Mouse (Mus musculus) hindbrain, embryonic 10.5 days (tissue): ENCODE results near the gene Arhgap19. TPM values are rescaled to one million over a fixed set of nuclear protein-coding genes. Genes with fewer than 3 reads are reported as not detected.

Experiments used
- polyA plus RNA-seq: library from polyadenylated mRNA; unstranded; fragments of >200 nt; fragmentation: Nextera tagmentation; extraction: Ambion mirVana; gene quantifications from 2 replicates; pipeline ENCODE4 v1.2.1, GENCODE M21; 2016

The Arhgap19 gene
- polyA plus RNA-seq, 1 experiment from 2014 or later: 27.9 TPM

Other genes with a start within 250 kb of the Arhgap19 start
- 3.0 and 3.3 TPM in 2 replicates for gene Gm340, start 219.7 kb downstream of the Arhgap19 start, polyA plus RNA-seq
- gene Slit1, start 58.4 kb downstream of the Arhgap19 start, polyA plus RNA-seq: 13.9 and 18.0 TPM in 2 replicates
- gene Frat1, start 27.9 kb upstream of the Arhgap19 start, polyA plus RNA-seq: 10.8 and 13.4 TPM in 2 replicates
- 5.4 and 6.7 TPM in 2 replicates for gene Frat2, start 46.1 kb upstream of the Arhgap19 start, polyA plus RNA-seq
- gene Rrp12, start 94.1 kb upstream of the Arhgap19 start, polyA plus RNA-seq: 27.3 and 34.1 TPM in 2 replicates
- gene Pgam1, start 109.9 kb upstream of the Arhgap19 start, polyA plus RNA-seq: 900 and 1,138 TPM in 2 replicates
- 75.5 and 92.1 TPM in 2 replicates for gene Exosc1, start 131.4 kb upstream of the Arhgap19 start, polyA plus RNA-seq
- gene Zdhhc16, start 131.4 kb upstream of the Arhgap19 start, polyA plus RNA-seq: 87.1 and 92.5 TPM in 2 replicates
- 32.2 and 39.5 TPM in 2 replicates for gene Mms19, start 179.1 kb upstream of the Arhgap19 start, polyA plus RNA-seq
- 11.5 and 16.9 TPM in 2 replicates for gene Ubtd1, start 179.7 kb upstream of the Arhgap19 start, polyA plus RNA-seq
- gene Ankrd2, start 234.0 kb upstream of the Arhgap19 start, polyA plus RNA-seq: 0.39 TPM in 1 of 2 replicates, not detected in the other
- gene Hoga1, start 243.6 kb upstream of the Arhgap19 start, polyA plus RNA-seq: 1.3 and 1.9 TPM in 2 replicates